8 mouse cellular contexts compared by ENCODE assay signal in genomic region chr16:30065537-30066183, GRCm38 (mm10). TPM values are rescaled to one million over a fixed set of nuclear protein-coding genes. Genes with fewer than 3 reads are reported as not detected.
DNase-seq lines count a peak whose midpoint lies in the region; ATAC-seq and TF ChIP-seq lines count a peak whose summit lies in the region.

No protein-coding gene starts in this region.

- no peak for TF ChIP-seq CTCF in lung, adult 2 months (IDR thresholded peaks at IDR 0.05; ENCODE audit: insufficient read depth, low read length)
- no peak for TF ChIP-seq CTCF in liver, postnatal 0 days (IDR thresholded peaks at IDR 0.05; ENCODE audit: low read depth)

- TF ChIP-seq POLR2A in lung, adult 2 months (IDR thresholded peaks at IDR 0.05; ENCODE audit: borderline replicate concordance, extremely low read depth, low read depth, low read length): no peak; the same call in 1 of the 2 replicates

- H3K36me3 ChIP-seq in liver, postnatal 0 days (replicated peaks; ENCODE audit: insufficient read depth, low read length): no peaks in the 10 kb centered on the region
- H3K36me3 ChIP-seq in stomach, embryonic 16.5 days (ENCODE audit: control insufficient read depth, insufficient read depth, low read length): no peaks in the 10 kb centered on the region

- WGBS in lung, adult 2 months: under 1% methylated on average over 21 of the region's 21 CpGs
- WGBS in liver, postnatal 0 days (ENCODE audit: insufficient replicate concordance): under 1% methylated on average over 21 of the region's 21 CpGs
- WGBS in stomach, embryonic 16.5 days: 2% methylated on average over 21 of the region's 21 CpGs

- TF ChIP-seq EP300 in liver, postnatal 0 days (IDR thresholded peaks at IDR 0.05; ENCODE audit: low read depth): no peak

- H3K9ac ChIP-seq in liver, postnatal 0 days (replicated peaks): peak overlapping the region; percentile 75
- peak overlapping the region; percentile 93 for H3K9ac ChIP-seq in stomach, embryonic 16.5 days (ENCODE audit: low read length)

- peak; percentile 51 for DNase-seq in lung, adult 2 months
- DNase-seq in lung, adult 18-20 months: no peak
- peak; percentile 55 for DNase-seq in embryo, embryonic 9.5 days (ENCODE audit: extremely low spot score)
- DNase-seq in heart, postnatal 36 days: peak; percentile 47 to 53
- DNase-seq in liver, postnatal 0 days: no peak
- DNase-seq in left cerebral cortex, adult 8-10 months (ENCODE audit: low spot score in 2 of 2): no peak
- no peak for DNase-seq in urinary bladder, postnatal 14 days (ENCODE audit: low spot score)

- no peaks in the 10 kb centered on the region for H3K9me3 ChIP-seq in liver, postnatal 0 days (ENCODE audit: low read length)
- H3K9me3 ChIP-seq in stomach, embryonic 16.5 days (replicated peaks; ENCODE audit: control insufficient read depth, low read length): no peaks in the 10 kb centered on the region

- peak overlapping the region; percentile 93 for H3K27ac ChIP-seq in liver, postnatal 0 days (ENCODE audit: low read depth)
- H3K27ac ChIP-seq in stomach, embryonic 16.5 days (ENCODE audit: low read length): peak overlapping the region; percentile 90

- H3K4me3 ChIP-seq in lung, adult 2 months (replicated peaks; ENCODE audit: extremely low read depth, low read depth, low read length): peak overlapping the region; percentile 86
- H3K4me3 ChIP-seq in liver, postnatal 0 days (ENCODE audit: low read depth, low read length): peak overlapping the region; percentile 69
- H3K4me3 ChIP-seq in stomach, embryonic 16.5 days (replicated peaks; ENCODE audit: low read length): peak overlapping the region; percentile 71

- intact Hi-C loops in heart, postnatal 36 days (cut with DNase I): loop anchor here (1.0 to 5.0 kb wide), 7 partner anchors 121 to 438 kb away; no protein-coding TSS in a partner anchor

- ATAC-seq in liver, postnatal 0 days: no peak
- no peak for ATAC-seq in stomach, embryonic 16.5 days (ENCODE audit: insufficient read depth, low FRiP score)

- H3K4me1 ChIP-seq in lung, adult 2 months (ENCODE audit: control insufficient read depth, insufficient read depth, low read length): peaks cover 12% of the 10 kb centered on the region
- H3K4me1 ChIP-seq in liver, postnatal 0 days (ENCODE audit: insufficient read depth): peaks cover 23% of the 10 kb centered on the region
- H3K4me1 ChIP-seq in stomach, embryonic 16.5 days (ENCODE audit: control insufficient read depth, insufficient read depth, low read length): peaks cover 39% of the 10 kb centered on the region

- H3K27me3 ChIP-seq in liver, postnatal 0 days (ENCODE audit: insufficient read depth, low read length): peaks cover 58% of the 10 kb centered on the region
- H3K27me3 ChIP-seq in stomach, embryonic 16.5 days (ENCODE audit: control insufficient read depth, insufficient read depth, low read length): no peaks in the 10 kb centered on the region

- H3K4me2 ChIP-seq in liver, postnatal 0 days (ENCODE audit: low read depth, low read length): peak overlapping the region; percentile 72
- peak overlapping the region; percentile 94 for H3K4me2 ChIP-seq in stomach, embryonic 16.5 days (ENCODE audit: low read depth, low read length)

RNA-seq across cellular contexts. Expression of gene Hes1, which starts 1.5 kb away (rescaled TPM):
- 167 and 332 TPM in 2 replicates for polyA plus RNA-seq in lung, adult 2 months (2012; rRNA removed)
- 10 to 100 TPM; 20.6 to 27.4 TPM for total RNA-seq in heart, postnatal 36 days (2021)
- polyA plus RNA-seq in liver, postnatal 0 days (2015; fragmentation: Nextera tagmentation; extraction: Ambion mirVana): 14.3 and 20.1 TPM in 2 replicates
- 34.4 and 38.5 TPM in 2 replicates for polyA plus RNA-seq in stomach, embryonic 16.5 days (2015; fragmentation: Nextera tagmentation; extraction: Ambion mirVana)
- 10 to 100 TPM; 18.0 to 23.5 (median 18.5) TPM for total RNA-seq in left cerebral cortex, adult 8-10 months (2022)

Comparison
In these comparisons a context has a peak if more than half of its experiments do, and no peak if none do; other contexts are left out.
1. DNase-seq: peak in lung, adult 2 months (single experiment), embryo, embryonic 9.5 days (single experiment) and heart, postnatal 36 days (2 of 2); none in lung, adult 18-20 months (0 of 2), liver, postnatal 0 days (single experiment), left cerebral cortex, adult 8-10 months (0 of 2) and urinary bladder, postnatal 14 days (single experiment).
2. Peak in every context shown above with its lines, with median percentiles within 50 percentile points of each other: H3K4me3 ChIP-seq.